In the genomic region with DNA sequence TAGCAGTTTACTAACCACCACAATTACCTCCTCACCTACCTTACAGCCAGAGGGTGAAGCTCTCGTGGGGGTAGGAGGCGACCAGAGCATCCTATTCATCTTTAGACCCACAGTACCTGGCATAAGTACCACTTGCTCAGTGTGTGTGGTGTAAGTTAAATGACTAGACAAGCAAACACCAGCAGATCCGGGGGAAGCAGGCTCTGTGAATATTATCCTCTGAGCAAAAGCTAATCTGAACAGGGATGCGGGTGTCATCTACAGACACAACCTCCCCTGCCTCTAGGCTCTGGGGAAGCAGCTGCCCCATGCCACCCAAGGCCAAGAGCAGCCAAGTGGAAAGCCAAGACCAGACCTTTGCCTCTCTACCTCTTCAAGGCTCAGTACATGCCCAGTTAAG, we compare ENCODE assay signal across 9 mouse cellular contexts.
DNase-seq lines count a peak whose midpoint lies in the region; ATAC-seq lines count a peak whose summit lies in the region.
"Had no signal": no experiment of that assay in that cellular context is flagged by ENCODE, and none has a peak within 500 bp of the region (broad histone marks: within the 10 kb centered on the region; RNA-seq: fewer than 3 reads in every experiment).

No protein-coding gene starts in this region.

- H3K9me3 ChIP-seq in hindbrain, embryonic 13.5 days, result no peaks in the 10 kb centered on the region
- 0 out of 2 replicates have a peak, but pooled peaks cover 4% of the 10 kb centered on the region for H3K9me3 ChIP-seq in hindbrain, embryonic 10.5 days
- H3K9me3 ChIP-seq in hindbrain, embryonic 14.5 days (ENCODE audit: control insufficient read depth, low read length), result 0 out of 2 replicates have a peak, but pooled peaks cover 3% of the 10 kb centered on the region
- H3K9me3 ChIP-seq: heart, embryonic 15.5 days had no signal

- H3K4me1 ChIP-seq in hindbrain, embryonic 13.5 days (replicated peaks), result peaks cover 36% of the 10 kb centered on the region
- peaks cover 33% of the 10 kb centered on the region for H3K4me1 ChIP-seq in hindbrain, embryonic 10.5 days (replicated peaks)
- H3K4me1 ChIP-seq in hindbrain, embryonic 14.5 days (replicated peaks; ENCODE audit: control insufficient read depth, insufficient read depth, low read length), result peaks cover 22% of the 10 kb centered on the region; the same call in 1 of the 2 replicates
- H3K4me1 ChIP-seq: heart, embryonic 15.5 days had no signal

- H3K27me3 ChIP-seq in hindbrain, embryonic 13.5 days, result no peaks in the 10 kb centered on the region
- peaks cover 52% of the 10 kb centered on the region for H3K27me3 ChIP-seq in hindbrain, embryonic 10.5 days (ENCODE audit: insufficient read depth, poor library complexity, severe bottlenecking)
- H3K27me3 ChIP-seq in hindbrain, embryonic 14.5 days (ENCODE audit: control insufficient read depth, insufficient read depth, low read length), result no peaks in the 10 kb centered on the region
- H3K27me3 ChIP-seq: heart, embryonic 15.5 days had no signal

- peak overlapping the region; percentile 79 for H3K27ac ChIP-seq in hindbrain, embryonic 13.5 days
- no peak overlapping the region for H3K27ac ChIP-seq in hindbrain, embryonic 10.5 days
- H3K27ac ChIP-seq in hindbrain, embryonic 14.5 days, result peak overlapping the region; percentile 48
- H3K27ac ChIP-seq: heart, embryonic 15.5 days had no signal

- ATAC-seq in hindbrain, embryonic 13.5 days (ENCODE audit: low FRiP score), result no peak
- ATAC-seq in hindbrain, embryonic 14.5 days (ENCODE audit: low FRiP score), result no peak

- H3K9ac ChIP-seq in hindbrain, embryonic 13.5 days, result 0 out of 2 replicates have a peak overlapping the region, but pooled peaks have one; percentile 29
- no peak overlapping the region for H3K9ac ChIP-seq in hindbrain, embryonic 14.5 days
- H3K9ac ChIP-seq: heart, embryonic 15.5 days had no signal

- intact Hi-C loops in gastrocnemius, postnatal 36 days (cut with DNase I), result loop anchor here (10.0 kb wide), 1 partner anchor 179 kb away; no protein-coding TSS in a partner anchor

- H3K36me3 ChIP-seq in hindbrain, embryonic 13.5 days, result peaks cover 15% of the 10 kb centered on the region
- H3K36me3 ChIP-seq in hindbrain, embryonic 10.5 days, result 0 out of 2 replicates have a peak, but pooled peaks cover 3% of the 10 kb centered on the region
- H3K36me3 ChIP-seq in hindbrain, embryonic 14.5 days (replicated peaks; ENCODE audit: control insufficient read depth, insufficient read depth), result no peaks in the 10 kb centered on the region
- H3K36me3 ChIP-seq: heart, embryonic 15.5 days had no signal

- no peak overlapping the region for H3K4me3 ChIP-seq in hindbrain, embryonic 13.5 days
- H3K4me3 ChIP-seq in hindbrain, embryonic 10.5 days, result no peak overlapping the region
- H3K4me3 ChIP-seq in hindbrain, embryonic 14.5 days (replicated peaks; ENCODE audit: low read length), result no peak overlapping the region
- H3K4me3 ChIP-seq: heart, embryonic 15.5 days had no signal

- H3K4me2 ChIP-seq in hindbrain, embryonic 13.5 days, result no peak overlapping the region
- H3K4me2 ChIP-seq in hindbrain, embryonic 14.5 days (replicated peaks), result no peak overlapping the region
- H3K4me2 ChIP-seq: heart, embryonic 15.5 days had no signal

- DNase-seq in hindbrain, embryonic 10.5 days (ENCODE audit: low spot score), result no peak
- DNase-seq in brain, adult 2 months (ENCODE audit: low read depth, low spot score), result peak; percentile 76
- no peak for DNase-seq in hindbrain, embryonic 14.5 days (ENCODE audit: low spot score)
- DNase-seq in layer of hippocampus, adult 9-11 months, result peak; percentile 66
- no peak for DNase-seq in Muller cell, postnatal 12 days (ENCODE audit: inconsistent ontology term)
- no peak for DNase-seq in heart, adult 8-10 months (ENCODE audit: low spot score)
- DNase-seq in gastrocnemius, postnatal 36 days, result no peak

- WGBS in hindbrain, embryonic 13.5 days, result 79% methylated on average over 4 of the region's 4 CpGs
- WGBS in hindbrain, embryonic 10.5 days, result 87% methylated on average over 4 of the region's 4 CpGs
- WGBS in hindbrain, embryonic 14.5 days, result 75% methylated on average over 4 of the region's 4 CpGs

Comparison
In these comparisons a context has a peak if more than half of its experiments do, and no peak if none do; other contexts are left out.
1. DNase-seq: peak in brain, adult 2 months (single experiment) and layer of hippocampus, adult 9-11 months (single experiment); none in hindbrain, embryonic 10.5 days (single experiment), hindbrain, embryonic 14.5 days (single experiment), Muller cell, postnatal 12 days (single experiment), heart, adult 8-10 months (single experiment) and gastrocnemius, postnatal 36 days (0 of 2).